Mouse (Mus musculus) MEL (cell line): Measurements from ENCODE around the gene Kcna2. TPM values are rescaled to one million over a fixed set of nuclear protein-coding genes. Genes with fewer than 3 reads are reported as not detected.

Source experiments
- DNase-seq: peaks from one replicate; pipeline ENCODE4 v3.0.0; 2011; ENCODE audit warnings: low read depth, low spot score
- H3K27ac ChIP-seq: 2 replicates; pipeline ENCODE4 v1.5.1; 2012; ENCODE audit warnings: low read depth, mild to moderate bottlenecking, control low read depth, low read length, moderate library complexity; ENCODE audit not compliant: control insufficient read depth
- H3K27me3 ChIP-seq, 2 experiments: fragments of 150-350 bp in 1 of 2; sonication (generic) in 1 of 2; 2 replicates each; pipeline ENCODE4 v1.6.1; 2012; ENCODE audit warnings: low read length in 2 of 2, mild to moderate bottlenecking in 2 of 2, improper control_type of control experiment in 1 of 2, moderate library complexity in 1 of 2; ENCODE audit not compliant: insufficient read depth in 2 of 2, control insufficient read depth in 1 of 2
- H3K36me3 ChIP-seq, 2 experiments: 2 replicates each; pipeline ENCODE4 v1.6.1; 2012 to 2014; ENCODE audit warnings: low read length in 2 of 2, improper control_type of control experiment in 1 of 2, inconsistent platforms in 1 of 2, mild to moderate bottlenecking in 1 of 2; ENCODE audit not compliant: insufficient read depth in 2 of 2, control insufficient read depth in 1 of 2
- H3K4me1 ChIP-seq, 2 experiments: fragments of 150-350 bp in 1 of 2; sonication (generic) in 1 of 2; 2 replicates each; pipeline ENCODE4 v1.6.1; 2012; ENCODE audit warnings: low read length in 2 of 2, improper control_type of control experiment in 1 of 2, mild to moderate bottlenecking in 1 of 2; ENCODE audit not compliant: insufficient read depth in 2 of 2, control insufficient read depth in 1 of 2
- H3K4me3 ChIP-seq, 2 experiments: fragments of 150-350 bp in 1 of 2; sonication (generic) in 1 of 2; 2 replicates each; pipeline ENCODE4 v1.5.1; 2012; ENCODE audit warnings: low read depth in 2 of 2, low read length in 2 of 2, mild to moderate bottlenecking in 2 of 2, moderate library complexity in 2 of 2, control low read depth in 1 of 2, improper control_type of control experiment in 1 of 2; ENCODE audit not compliant: control insufficient read depth in 1 of 2, insufficient read depth in 1 of 2
- H3K79me2 ChIP-seq: 2 replicates; pipeline ENCODE4 v1.6.1; 2012; ENCODE audit warnings: mild to moderate bottlenecking, low read length, moderate library complexity; ENCODE audit not compliant: control insufficient read depth, poor library complexity, insufficient read depth
- H3K9ac ChIP-seq: 2 replicates; pipeline ENCODE4 v1.6.1; 2012; ENCODE audit warnings: low read depth, mild to moderate bottlenecking, control low read depth, low read length, moderate library complexity; ENCODE audit not compliant: control insufficient read depth, poor library complexity, severe bottlenecking
- H3K9me3 ChIP-seq: fragments of 150-350 bp; sonication (generic); replicated peaks from 2 replicates; pipeline ENCODE4 v1.6.1; 2012; ENCODE audit warnings: mild to moderate bottlenecking, low read length, improper control_type of control experiment, moderate library complexity; ENCODE audit not compliant: insufficient read depth
- BHLHE40 ChIP-seq: IDR thresholded peaks from 2 replicates; pipeline ENCODE4 v1.6.1; 2012; ENCODE audit warnings: low read depth, mild to moderate bottlenecking, inconsistent platforms, low read length, improper control_type of control experiment, borderline replicate concordance
- CHD2 ChIP-seq: IDR thresholded peaks from 2 replicates; pipeline ENCODE4 v1.6.1; 2011; ENCODE audit warnings: low read length, improper control_type of control experiment
- CTCF ChIP-seq, 3 experiments: IDR thresholded peaks in 2 of 3; conservative IDR thresholded peaks in 1 of 3; 2 replicates each; pipeline ENCODE4 v1.5.1; 2011 to 2012; ENCODE audit warnings: low read length in 3 of 3, low read depth in 2 of 3, mild to moderate bottlenecking in 2 of 3, improper control_type of control experiment in 1 of 3, inconsistent platforms in 1 of 3, mixed read lengths in 1 of 3, moderate library complexity in 1 of 3; ENCODE audit not compliant: control insufficient read depth in 1 of 3, insufficient read depth in 1 of 3, poor library complexity in 1 of 3, severe bottlenecking in 1 of 3
- ELF1 ChIP-seq: IDR thresholded peaks from 2 replicates; pipeline ENCODE4 v1.6.1; 2014; ENCODE audit warnings: low read depth, mild to moderate bottlenecking, inconsistent platforms, low read length, improper control_type of control experiment, moderate library complexity
- EP300 ChIP-seq, 2 experiments: IDR thresholded peaks; 2 replicates each; pipeline ENCODE4 v1.6.1; 2011; ENCODE audit warnings: improper control_type of control experiment in 2 of 2, low read length in 2 of 2, low read depth in 1 of 2, mild to moderate bottlenecking in 1 of 2
- GATA1 ChIP-seq: IDR thresholded peaks from 2 replicates; pipeline ENCODE4 v1.6.1; 2011; ENCODE audit warnings: low read depth, low read length, improper control_type of control experiment
- HCFC1 ChIP-seq: IDR thresholded peaks from 2 replicates; pipeline ENCODE4 v1.6.1; 2012; ENCODE audit warnings: low read depth, mild to moderate bottlenecking, inconsistent platforms, low read length, improper control_type of control experiment, moderate library complexity
- MAFK ChIP-seq: IDR thresholded peaks from 2 replicates; pipeline ENCODE4 v1.6.1; 2011; ENCODE audit warnings: low read depth, mild to moderate bottlenecking, low read length, improper control_type of control experiment, borderline replicate concordance
- MYB ChIP-seq: IDR thresholded peaks from 2 replicates; pipeline ENCODE4 v1.6.1; 2011; ENCODE audit warnings: mild to moderate bottlenecking, low read depth, low read length, improper control_type of control experiment
- NELFE ChIP-seq: IDR thresholded peaks from 2 replicates; pipeline ENCODE4 v1.6.1; 2011; ENCODE audit warnings: low read depth, low read length, improper control_type of control experiment
- POLR2A ChIP-seq, 2 experiments: IDR thresholded peaks; 2 replicates each; pipeline ENCODE4 v1.6.1; 2011 to 2012; ENCODE audit warnings: low read length in 2 of 2, mild to moderate bottlenecking in 2 of 2, control low read depth in 1 of 2, improper control_type of control experiment in 1 of 2, low read depth in 1 of 2, moderate library complexity in 1 of 2; ENCODE audit not compliant: control insufficient read depth in 1 of 2, insufficient read depth in 1 of 2, poor library complexity in 1 of 2
- POLR2AphosphoS2 ChIP-seq: IDR thresholded peaks from 2 replicates; pipeline ENCODE4 v1.6.1; 2011; ENCODE audit warnings: low read length, improper control_type of control experiment
- RAD21 ChIP-seq: IDR thresholded peaks from 2 replicates; pipeline ENCODE4 v1.6.1; 2011; ENCODE audit warnings: mild to moderate bottlenecking, low read depth, low read length, improper control_type of control experiment
- SIN3A ChIP-seq: IDR thresholded peaks from 2 replicates; pipeline ENCODE4 v1.6.1; 2012; ENCODE audit warnings: low read length, improper control_type of control experiment, inconsistent platforms
- SMC3 ChIP-seq: IDR thresholded peaks from 2 replicates; pipeline ENCODE4 v1.6.1; 2011; ENCODE audit warnings: low read depth, low read length, improper control_type of control experiment
- TBP ChIP-seq: IDR thresholded peaks from 2 replicates; pipeline ENCODE4 v1.8.0; 2011; ENCODE audit warnings: low read depth, low read length, improper control_type of control experiment
- USF1 ChIP-seq: IDR thresholded peaks from 2 replicates; pipeline ENCODE4 v1.6.1; 2014; ENCODE audit warnings: low read depth, mild to moderate bottlenecking, inconsistent platforms, low read length, improper control_type of control experiment, moderate library complexity
- USF2 ChIP-seq, 2 experiments: IDR thresholded peaks; 2 replicates each; pipeline ENCODE4 v1.6.1; 2011 to 2012; ENCODE audit warnings: improper control_type of control experiment in 2 of 2, low read length in 2 of 2, borderline replicate concordance in 1 of 2, inconsistent platforms in 1 of 2, low read depth in 1 of 2, mild to moderate bottlenecking in 1 of 2; ENCODE audit not compliant: insufficient read depth in 1 of 2
- ZMIZ1 ChIP-seq: IDR thresholded peaks from 2 replicates; pipeline ENCODE4 v1.6.1; 2012; ENCODE audit warnings: low read depth, mild to moderate bottlenecking, inconsistent platforms, low read length, improper control_type of control experiment, moderate library complexity
- ZNF384 ChIP-seq: IDR thresholded peaks from 2 replicates; pipeline ENCODE4 v1.6.1; 2012; ENCODE audit warnings: low read depth, mild to moderate bottlenecking, inconsistent platforms, low read length, improper control_type of control experiment
- polyA plus RNA-seq, 2 experiments: library from polyadenylated mRNA; stranded (reverse) in 1 of 2; unstranded in 1 of 2; fragments of >175 nt in 1 of 2; fragments of >200 nt in 1 of 2; gene quantifications; 2 replicates each; pipeline versions ENCODE4 v1.2.1 to v1.2.4; 2012; ENCODE audit warnings: low replicate concordance in 2 of 2, low read depth in 1 of 2; ENCODE audit not compliant: insufficient read length in 2 of 2, insufficient read depth in 1 of 2, missing spikeins in 1 of 2
- total RNA-seq: library from RNA; depleted of rRNA; stranded (reverse); fragments of 300-350 nt; gene quantifications from 2 replicates; pipeline ENCODE4 v1.2.3, GENCODE M21; 2012

Gene Kcna2
- total and polyA plus RNA-seq, 3 experiments, result under 0.01 TPM; not detected in 2

- TF ChIP-seq RAD21 (peak; percentile 43), POLR2AphosphoS2 (no peak), CTCF (IDR thresholded peaks at IDR 0.05 in 2 of 3, conservative IDR thresholded peaks at IDR 0.05 in 1 of 3; ENCODE audit: control insufficient read depth in 1 of 3, insufficient read depth in 1 of 3, low read depth in 2 of 3, low read length in 3 of 3, poor library complexity in 1 of 3, severe bottlenecking in 1 of 3) (peak; percentile 57 to 69 (median 64)), ELF1 (no peak), ZNF384 (no peak), SMC3 (peak; percentile 46)
- TF ChIP-seq, all 39 proteins: peak for 3
- H3K27me3 ChIP-seq, result no peaks in the 10 kb centered on the region
- no peaks in the 10 kb centered on the region for H3K36me3 ChIP-seq
- peak; percentile 35 for DNase-seq
- H3K9ac ChIP-seq, result no peak overlapping the region
- no peak overlapping the region for H3K27ac ChIP-seq
- no peak overlapping the region for H3K4me3 ChIP-seq
- H3K79me2 ChIP-seq, result no peaks in the 10 kb centered on the region
- no peaks in the 10 kb centered on the region for H3K9me3 ChIP-seq
- H3K4me1 ChIP-seq, result no peaks in the 10 kb centered on the region
Observed at GRCm38 (mm10) chr3:107094028-107094427, 6.9 kb upstream of the Kcna2 start.

DNA sequence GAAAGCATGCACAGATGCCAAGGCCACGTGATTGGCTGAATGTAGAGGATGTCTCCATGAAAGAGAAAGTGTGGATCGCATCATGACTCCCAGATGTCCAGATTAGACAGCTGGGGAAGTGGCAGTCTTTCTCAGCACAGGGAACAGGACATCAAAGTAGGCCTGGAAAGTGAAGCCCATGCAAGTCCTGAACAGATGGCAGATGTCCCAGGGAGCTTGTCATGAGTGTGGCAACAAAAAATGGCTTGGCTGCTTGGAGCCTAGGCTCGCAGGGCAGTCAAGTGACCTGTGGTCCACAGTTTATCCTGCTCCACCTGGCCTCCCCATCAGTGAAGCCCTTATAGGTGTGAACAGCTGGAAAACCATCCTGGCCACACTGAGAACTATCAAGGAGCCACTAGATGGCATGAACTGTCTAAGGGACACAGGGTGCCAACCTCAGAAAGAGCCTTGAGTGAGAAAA lies 4.6 kb upstream of the Kcna2 start:
- no peaks in the 10 kb centered on the region for H3K9me3 ChIP-seq
- TF ChIP-seq POLR2A (IDR thresholded peaks at IDR 0.05; ENCODE audit: control insufficient read depth in 1 of 2, insufficient read depth in 1 of 2, low read depth in 1 of 2, low read length in 2 of 2, poor library complexity in 1 of 2) (no peak), GATA1 (no peak), NELFE (no peak), SIN3A (no peak), ZMIZ1 (no peak), TBP (no peak)
- no peaks in the 10 kb centered on the region for H3K27me3 ChIP-seq
- H3K4me3 ChIP-seq, result no peak overlapping the region
- DNase-seq, result no peak
- H3K27ac ChIP-seq, result no peak overlapping the region
- no peak overlapping the region for H3K9ac ChIP-seq
- no peaks in the 10 kb centered on the region for H3K79me2 ChIP-seq
- no peaks in the 10 kb centered on the region for H3K4me1 ChIP-seq
- H3K36me3 ChIP-seq, result no peaks in the 10 kb centered on the region

GRCm38 (mm10) chr3:107099866-107100265 lies 1.1 kb upstream of the Kcna2 start:
- Histone ChIP-seq H3K4me3 (no peak overlapping the region), H3K4me1 (no peaks in the 10 kb centered on the region), H3K36me3 (no peaks in the 10 kb centered on the region), H3K27me3 (no peaks in the 10 kb centered on the region; a peak in 1 of 4 replicates), H3K9me3 (no peaks in the 10 kb centered on the region), H3K27ac (no peak overlapping the region), H3K79me2 (no peaks in the 10 kb centered on the region), H3K9ac (no peak overlapping the region)
- TF ChIP-seq USF2 (IDR thresholded peaks at IDR 0.05; ENCODE audit: borderline replicate concordance in 1 of 2, insufficient read depth in 1 of 2, low read depth in 1 of 2, low read length in 2 of 2), result no peak
- TF ChIP-seq USF1, result no peak
- TF ChIP-seq RAD21, result no peak
- TF ChIP-seq ELF1, result no peak
- TF ChIP-seq POLR2AphosphoS2, result no peak
- TF ChIP-seq MYB, result no peak
- no peak for TF ChIP-seq BHLHE40
- no peak for TF ChIP-seq EP300 (IDR thresholded peaks at IDR 0.05; ENCODE audit: low read depth in 1 of 2, low read length in 2 of 2)
- no peak for TF ChIP-seq MAFK
- TF ChIP-seq CHD2, result no peak
- no peak for TF ChIP-seq HCFC1
- no peak for DNase-seq
